Mouse (Mus musculus): Measurements from ENCODE around the gene B020031M17Rik. TPM values are rescaled to one million over a fixed set of nuclear protein-coding genes. Genes with fewer than 3 reads are reported as not detected.
"Not testable (repeated sequence)": the region's sequence is repeated elsewhere in the genome, so short reads cannot be mapped to it uniquely, and the experiment has no call there.

The B020031M17Rik gene
- polyA plus RNA-seq, 1 experiment from 2014 or later: not detected

DNA sequence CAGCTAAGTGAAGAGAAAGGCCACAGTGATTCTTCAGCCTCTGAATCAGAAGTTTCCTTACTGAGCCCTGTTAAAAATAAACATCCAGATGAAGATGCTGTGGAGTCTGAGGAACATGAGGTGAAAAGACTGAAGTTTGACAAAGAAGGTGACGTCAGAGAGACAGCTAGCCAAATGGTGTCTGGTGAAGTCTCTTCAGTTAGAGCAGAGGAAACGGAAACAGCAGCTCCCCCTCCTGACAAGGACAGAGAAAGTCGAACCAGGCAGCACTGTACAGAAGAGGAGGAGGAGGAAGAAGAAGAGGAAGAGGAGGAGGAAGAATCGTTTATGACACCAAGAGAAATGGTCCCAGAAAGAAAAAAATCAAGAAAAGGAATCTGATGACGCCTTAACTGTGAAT is 12.2 kb upstream of the B020031M17Rik start:
- not testable (repeated sequence) for ATAC-seq (ENCODE audit: low read depth); H3K27me3 ChIP-seq (ENCODE audit: control insufficient read depth, insufficient read depth, low read length); H3K4me1 ChIP-seq (ENCODE audit: control insufficient read depth, insufficient read depth, low read length); H3K36me3 ChIP-seq (ENCODE audit: control insufficient read depth, insufficient read depth, low read length); H3K27ac ChIP-seq (ENCODE audit: low read depth, low read length); H3K9me3 ChIP-seq (ENCODE audit: control insufficient read depth, low read length); H3K4me3 ChIP-seq (ENCODE audit: low read depth, low read length); H3K9ac ChIP-seq (replicated peaks; ENCODE audit: low read depth, low read length); H3K4me2 ChIP-seq (ENCODE audit: low read depth, low read length)
- WGBS: no CpG with 5 or more reads among the region's 5 CpGs

GRCm38 (mm10) chr13:119955567-119955966 is 5.0 kb upstream of the B020031M17Rik start:
- no CpG with 5 or more reads among the region's 5 CpGs for WGBS
- ATAC-seq (ENCODE audit: low read depth); H3K9ac ChIP-seq (replicated peaks; ENCODE audit: low read depth, low read length); H3K9me3 ChIP-seq (ENCODE audit: control insufficient read depth, low read length); H3K4me2 ChIP-seq (ENCODE audit: low read depth, low read length); H3K27ac ChIP-seq (ENCODE audit: low read depth, low read length); H3K27me3 ChIP-seq (ENCODE audit: control insufficient read depth, insufficient read depth, low read length); H3K4me3 ChIP-seq (ENCODE audit: low read depth, low read length); H3K36me3 ChIP-seq (ENCODE audit: control insufficient read depth, insufficient read depth, low read length); H3K4me1 ChIP-seq (ENCODE audit: control insufficient read depth, insufficient read depth, low read length): not testable (repeated sequence)

- H3K9ac ChIP-seq (replicated peaks; ENCODE audit: low read depth, low read length); H3K27ac ChIP-seq (ENCODE audit: low read depth, low read length); H3K9me3 ChIP-seq (ENCODE audit: control insufficient read depth, low read length); H3K4me3 ChIP-seq (ENCODE audit: low read depth, low read length); H3K36me3 ChIP-seq (ENCODE audit: control insufficient read depth, insufficient read depth, low read length); ATAC-seq (ENCODE audit: low read depth); H3K4me2 ChIP-seq (ENCODE audit: low read depth, low read length); H3K4me1 ChIP-seq (ENCODE audit: control insufficient read depth, insufficient read depth, low read length); H3K27me3 ChIP-seq (ENCODE audit: control insufficient read depth, insufficient read depth, low read length): not testable (repeated sequence)
- 84% methylated on average over 2 of the region's 2 CpGs for WGBS
Measured at GRCm38 (mm10) chr13:119955089-119955488, 4.5 kb upstream of the B020031M17Rik start.

GRCm38 (mm10) chr13:119929172-119929571 is 21.4 kb downstream of the B020031M17Rik start, which contains the start of gene Gm21761:
Gm21761 (minus strand) TSS chr13:119929272.
- ATAC-seq (ENCODE audit: low read depth); H3K27ac ChIP-seq (ENCODE audit: low read depth, low read length); H3K4me1 ChIP-seq (ENCODE audit: control insufficient read depth, insufficient read depth, low read length); H3K9ac ChIP-seq (replicated peaks; ENCODE audit: low read depth, low read length); H3K27me3 ChIP-seq (ENCODE audit: control insufficient read depth, insufficient read depth, low read length); H3K4me2 ChIP-seq (ENCODE audit: low read depth, low read length); H3K4me3 ChIP-seq (ENCODE audit: low read depth, low read length); H3K36me3 ChIP-seq (ENCODE audit: control insufficient read depth, insufficient read depth, low read length); H3K9me3 ChIP-seq (ENCODE audit: control insufficient read depth, low read length): not testable (repeated sequence)
- no CpG with 5 or more reads among the region's 5 CpGs for WGBS

DNA sequence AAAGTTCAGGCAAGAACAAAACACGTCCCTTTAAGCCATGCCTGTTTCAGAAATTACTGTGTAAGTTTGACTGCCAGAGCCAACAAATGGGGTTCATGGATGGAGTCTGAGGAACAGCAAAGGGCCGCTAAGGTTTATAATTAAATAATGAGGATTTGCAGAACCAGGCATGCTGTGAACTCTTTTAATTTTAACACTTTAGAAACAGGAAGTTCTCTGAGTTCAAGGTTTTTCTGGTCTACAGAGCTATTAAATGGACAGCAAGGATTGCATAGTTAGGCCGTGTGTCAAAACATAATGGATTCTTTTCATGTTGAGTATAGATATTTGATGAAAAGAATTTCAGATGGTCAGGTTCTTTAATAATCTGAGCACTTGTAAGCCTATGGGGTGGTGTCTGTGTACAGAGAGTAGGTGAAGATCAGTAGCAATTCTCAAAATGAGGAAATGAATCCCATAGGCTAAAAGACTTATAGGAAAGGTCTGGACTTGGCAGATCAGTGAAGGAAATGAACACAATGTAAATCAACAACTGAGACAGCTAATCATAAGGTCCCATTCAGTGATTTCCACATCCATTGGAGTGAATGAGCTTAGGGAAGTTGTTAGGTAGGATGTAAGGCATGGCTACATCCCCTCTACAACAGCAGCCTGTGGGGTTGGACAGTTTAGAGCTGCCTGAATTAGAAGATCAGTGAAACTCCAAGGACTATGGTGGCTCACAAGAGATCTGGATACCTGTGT is 25.8 kb downstream of the B020031M17Rik start:
- not testable (repeated sequence) for ATAC-seq (ENCODE audit: low read depth); H3K4me1 ChIP-seq (ENCODE audit: control insufficient read depth, insufficient read depth, low read length); H3K36me3 ChIP-seq (ENCODE audit: control insufficient read depth, insufficient read depth, low read length); H3K9ac ChIP-seq (replicated peaks; ENCODE audit: low read depth, low read length); H3K27me3 ChIP-seq (ENCODE audit: control insufficient read depth, insufficient read depth, low read length); H3K27ac ChIP-seq (ENCODE audit: low read depth, low read length); H3K9me3 ChIP-seq (ENCODE audit: control insufficient read depth, low read length); H3K4me3 ChIP-seq (ENCODE audit: low read depth, low read length); H3K4me2 ChIP-seq (ENCODE audit: low read depth, low read length)
- 95% methylated on average over 2 of the region's 3 CpGs for WGBS

DNA sequence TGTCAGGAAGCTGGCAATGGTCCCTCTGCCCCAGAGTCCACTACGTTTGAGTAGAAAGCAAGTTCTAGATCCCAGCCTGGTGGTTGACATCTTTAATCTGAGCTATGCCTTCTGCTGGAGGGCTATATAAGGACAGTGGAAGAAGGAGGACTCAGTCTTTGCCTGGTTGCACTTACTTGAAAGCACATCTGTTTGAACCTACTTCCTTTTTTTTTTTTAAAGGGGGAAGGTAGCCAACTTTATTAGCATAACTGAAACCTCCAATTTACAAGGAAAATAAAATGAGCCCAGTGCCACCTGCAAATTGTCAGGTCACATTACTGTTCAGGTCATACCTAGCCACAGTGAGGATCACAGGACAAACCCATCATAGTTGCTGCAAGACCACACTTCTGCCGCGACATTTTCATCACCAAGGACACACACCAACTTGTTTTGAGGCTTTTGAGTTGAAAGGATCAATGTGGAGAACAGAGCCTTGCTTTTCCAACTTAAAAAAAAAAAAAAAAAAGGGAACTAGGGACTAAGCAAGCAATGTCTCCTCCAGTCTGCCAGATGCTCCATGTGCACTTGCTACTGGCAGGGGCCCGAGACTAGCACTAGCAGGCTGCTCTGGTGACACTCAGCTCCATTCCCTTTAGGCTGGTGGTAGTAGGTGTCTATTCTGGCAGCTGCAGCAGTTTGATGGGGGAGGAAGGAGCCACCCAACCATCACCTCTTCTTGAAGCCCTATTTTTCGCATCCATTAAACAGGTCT is 33.5 kb downstream of the B020031M17Rik start:
- not testable (repeated sequence) for H3K4me1 ChIP-seq (ENCODE audit: control insufficient read depth, insufficient read depth, low read length)

DNA sequence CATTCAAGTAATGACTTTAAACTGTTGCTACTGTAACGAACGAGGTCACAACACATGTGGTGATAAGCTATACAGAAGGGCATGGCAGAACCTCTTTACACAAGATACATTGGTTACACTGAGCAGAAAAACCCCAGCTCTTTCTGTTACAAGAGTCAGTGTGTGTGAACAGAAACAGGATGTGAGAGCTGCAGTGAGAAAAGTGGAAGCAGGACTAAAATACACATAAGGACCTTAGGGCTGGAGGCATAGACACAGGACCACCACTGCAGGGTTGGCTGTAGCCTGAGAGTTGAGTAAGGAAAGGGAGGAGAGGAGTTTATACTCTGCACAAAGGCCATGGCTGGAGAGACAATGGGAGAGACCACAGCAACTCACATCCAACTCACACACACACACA is 34.2 kb downstream of the B020031M17Rik start:
- not testable (repeated sequence) for H3K27me3 ChIP-seq (ENCODE audit: control insufficient read depth, insufficient read depth, low read length); H3K4me1 ChIP-seq (ENCODE audit: control insufficient read depth, insufficient read depth, low read length); H3K4me2 ChIP-seq (ENCODE audit: low read depth, low read length); H3K9me3 ChIP-seq (ENCODE audit: control insufficient read depth, low read length); H3K4me3 ChIP-seq (ENCODE audit: low read depth, low read length); ATAC-seq (ENCODE audit: low read depth); H3K36me3 ChIP-seq (ENCODE audit: control insufficient read depth, insufficient read depth, low read length); H3K27ac ChIP-seq (ENCODE audit: low read depth, low read length); H3K9ac ChIP-seq (replicated peaks; ENCODE audit: low read depth, low read length)
- WGBS: 80% methylated on average over 2 of the region's 2 CpGs

More for the DNA sequence above, 33.5 kb downstream of the B020031M17Rik start:
- H3K36me3 ChIP-seq (ENCODE audit: control insufficient read depth, insufficient read depth, low read length); H3K27ac ChIP-seq (ENCODE audit: low read depth, low read length); H3K4me3 ChIP-seq (ENCODE audit: low read depth, low read length); H3K4me2 ChIP-seq (ENCODE audit: low read depth, low read length); H3K9ac ChIP-seq (replicated peaks; ENCODE audit: low read depth, low read length); H3K9me3 ChIP-seq (ENCODE audit: control insufficient read depth, low read length); H3K27me3 ChIP-seq (ENCODE audit: control insufficient read depth, insufficient read depth, low read length); ATAC-seq (ENCODE audit: low read depth): not testable (repeated sequence)
- WGBS: 89% methylated on average over 4 of the region's 5 CpGs

Other genes with a start within 250 kb of the B020031M17Rik start
- gene Nim1k, start 194.9 kb downstream of the B020031M17Rik start, polyA plus RNA-seq (2014; fragmentation: Nextera tagmentation; extraction: Ambion mirVana): 5.3 and 5.9 TPM in 2 replicates
- 38.4 and 38.7 TPM in 2 replicates for gene Zfp131, start 159.9 kb downstream of the B020031M17Rik start, polyA plus RNA-seq (2014; fragmentation: Nextera tagmentation; extraction: Ambion mirVana)
- gene AF067063, start 120.6 kb downstream of the B020031M17Rik start, polyA plus RNA-seq (2014; fragmentation: Nextera tagmentation; extraction: Ambion mirVana): not detected in 2 replicates
- gene D13Ertd608e, start 114.8 kb downstream of the B020031M17Rik start, polyA plus RNA-seq (2014; fragmentation: Nextera tagmentation; extraction: Ambion mirVana): not detected in 2 replicates
- gene Tcstv1, start 56.0 kb downstream of the B020031M17Rik start, polyA plus RNA-seq (2014; fragmentation: Nextera tagmentation; extraction: Ambion mirVana): not detected in 2 replicates
- gene Gm21761, start 21.5 kb downstream of the B020031M17Rik start, polyA plus RNA-seq (2014; fragmentation: Nextera tagmentation; extraction: Ambion mirVana): not detected in 2 replicates
- not detected in 2 replicates for gene Gm36079, start 76.2 kb upstream of the B020031M17Rik start, polyA plus RNA-seq (2014; fragmentation: Nextera tagmentation; extraction: Ambion mirVana)
- gene Gm21188, start 101.4 kb upstream of the B020031M17Rik start, polyA plus RNA-seq (2014; fragmentation: Nextera tagmentation; extraction: Ambion mirVana): not detected in 2 replicates
- gene Gm20767, start 189.4 kb upstream of the B020031M17Rik start, polyA plus RNA-seq (2014; fragmentation: Nextera tagmentation; extraction: Ambion mirVana): not detected in 2 replicates
- gene Gm21818, start 221.6 kb upstream of the B020031M17Rik start, polyA plus RNA-seq (2014; fragmentation: Nextera tagmentation; extraction: Ambion mirVana): not detected in 2 replicates

Measured in neural tube, embryonic 14.5 days (tissue).